Mouse (Mus musculus): ENCODE measurements at regions not wholly inside any gene's neighbourhood (a gene's known extent, or its start where the extent isn't known, plus 50 kb on each side); places are given as distances from the start of the nearest gene placed in this dataset.

DNA sequence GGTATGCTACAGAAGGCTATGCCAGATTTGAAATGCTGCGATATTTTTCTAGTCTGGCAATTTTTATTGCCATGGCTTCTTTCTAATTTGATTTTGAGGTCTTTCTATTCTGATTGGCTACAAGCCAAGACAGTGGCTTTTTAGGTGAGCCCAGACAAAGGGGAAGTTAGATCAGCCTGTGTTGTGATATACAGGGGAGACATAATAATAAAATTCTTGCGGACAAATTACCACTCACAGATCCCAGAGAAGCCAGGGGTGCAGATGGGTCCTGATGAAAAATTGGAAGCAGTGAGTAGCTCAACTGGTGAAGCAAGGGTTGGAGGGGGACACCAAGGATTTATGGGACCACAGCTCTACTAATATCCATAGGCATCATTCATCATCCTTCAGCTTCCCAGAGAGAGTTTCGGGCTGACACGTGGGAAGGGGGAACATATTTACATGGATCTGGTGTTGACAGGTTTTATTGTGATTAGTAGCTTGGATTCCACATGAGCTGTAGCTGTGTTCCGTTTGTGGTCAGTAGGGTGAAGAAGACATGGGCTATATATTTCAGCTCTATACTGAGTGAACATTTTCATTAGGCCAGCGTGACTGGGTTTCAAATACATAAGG is 190.0 kb downstream of the Gm5447 start:
- no peaks in the 10 kb centered on the region for H3K27me3 ChIP-seq (replicated peaks)
- H3K4me1 ChIP-seq = no peaks in the 10 kb centered on the region
- TF ChIP-seq FLI1 (IDR thresholded peaks at IDR 0.05; ENCODE audit: low read length) (no peak), GATA1 (IDR thresholded peaks at IDR 0.05; ENCODE audit: borderline replicate concordance, low read length) (no peak)
- H3K9me3 ChIP-seq = no peaks in the 10 kb centered on the region
- no peak overlapping the region for H3K4me3 ChIP-seq (replicated peaks)
- no peaks in the 10 kb centered on the region for H3K36me3 ChIP-seq (replicated peaks; ENCODE audit: low read length)

DNA sequence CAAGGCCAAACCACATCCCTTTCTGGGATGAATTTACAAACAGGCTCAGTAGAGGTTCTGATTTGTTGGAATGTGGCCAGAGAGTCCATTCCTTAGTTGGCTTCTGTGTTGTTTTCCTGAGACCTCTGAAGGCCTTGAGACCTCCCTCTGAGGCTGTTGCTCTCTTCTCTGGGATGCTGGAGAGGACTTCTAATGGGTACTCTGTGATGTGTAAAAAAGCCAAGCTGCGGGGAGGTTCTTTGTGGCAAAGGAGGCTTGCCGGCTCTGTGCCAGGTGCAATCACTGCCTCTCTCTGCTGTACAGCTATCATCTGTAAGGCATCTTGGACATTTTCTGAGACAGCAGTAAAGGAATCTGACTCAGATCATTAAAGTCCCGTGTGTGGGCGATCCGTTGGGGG is 192.3 kb downstream of the Gm5447 start:
- no peak for TF ChIP-seq FLI1 (IDR thresholded peaks at IDR 0.05; ENCODE audit: low read length)
- no peak for TF ChIP-seq GATA1 (IDR thresholded peaks at IDR 0.05; ENCODE audit: borderline replicate concordance, low read length)

DNA sequence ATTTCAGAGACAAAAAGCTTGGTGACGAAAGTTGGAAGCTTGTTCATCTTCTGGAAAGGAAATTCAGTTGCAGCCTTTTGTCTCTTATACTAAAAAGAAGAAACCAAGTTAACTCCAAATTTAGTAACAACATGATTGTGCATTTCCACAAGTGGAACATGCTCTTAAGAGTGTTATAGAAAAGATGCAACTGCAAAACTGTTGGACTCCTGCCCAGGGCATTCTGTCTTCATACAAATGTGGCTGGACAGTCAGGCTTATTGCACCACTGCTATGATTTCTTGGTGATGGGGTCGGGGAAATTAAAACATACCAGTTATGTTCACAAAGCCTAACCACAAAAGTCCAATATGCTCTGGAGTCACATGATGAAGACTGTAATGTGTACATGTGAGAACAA is 194.8 kb downstream of the Gm5447 start:
- H3K9me3 ChIP-seq = no peaks in the 10 kb centered on the region
- H3K4me1 ChIP-seq = no peaks in the 10 kb centered on the region
- no peak overlapping the region for H3K4me3 ChIP-seq (replicated peaks)
- no peak for TF ChIP-seq FLI1 (IDR thresholded peaks at IDR 0.05; ENCODE audit: low read length)
- no peak for TF ChIP-seq GATA1 (IDR thresholded peaks at IDR 0.05; ENCODE audit: borderline replicate concordance, low read length)
- no peaks in the 10 kb centered on the region for H3K27me3 ChIP-seq (replicated peaks)
- H3K36me3 ChIP-seq (replicated peaks; ENCODE audit: low read length) = no peaks in the 10 kb centered on the region

More for the DNA sequence above, 192.3 kb downstream of the Gm5447 start:
- no peak overlapping the region for H3K4me3 ChIP-seq (replicated peaks)
- H3K9me3 ChIP-seq = no peaks in the 10 kb centered on the region
- H3K27me3 ChIP-seq (replicated peaks) = no peaks in the 10 kb centered on the region
- H3K4me1 ChIP-seq = no peaks in the 10 kb centered on the region
- H3K36me3 ChIP-seq (replicated peaks; ENCODE audit: low read length) = no peaks in the 10 kb centered on the region

DNA sequence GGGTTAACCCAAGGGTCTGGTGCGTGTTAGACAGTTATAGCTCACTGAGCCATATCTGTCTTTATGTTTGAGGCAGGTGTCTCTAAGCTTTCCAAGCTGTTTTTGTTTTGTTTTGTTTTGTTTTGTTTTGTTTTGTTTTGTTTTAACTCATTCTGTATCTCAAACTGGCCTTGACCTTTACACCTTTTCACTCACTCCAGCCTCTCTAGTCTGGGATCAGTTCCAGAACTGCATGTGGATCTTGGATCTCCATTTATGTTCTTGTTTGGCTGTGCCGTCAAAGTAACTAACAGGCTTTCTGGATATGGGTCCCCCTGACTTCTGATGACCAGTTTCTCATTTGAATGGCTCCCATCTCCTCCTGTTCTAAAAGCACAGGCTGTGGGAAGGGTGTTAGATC is 197.7 kb downstream of the Gm5447 start:
- Histone ChIP-seq H3K36me3 (replicated peaks; ENCODE audit: low read length) (no peaks in the 10 kb centered on the region), H3K4me1 (no peaks in the 10 kb centered on the region), H3K4me3 (replicated peaks) (no peak overlapping the region), H3K27me3 (replicated peaks) (no peaks in the 10 kb centered on the region), H3K9me3 (no peaks in the 10 kb centered on the region)
- TF ChIP-seq FLI1 (IDR thresholded peaks at IDR 0.05; ENCODE audit: low read length) (no peak), GATA1 (IDR thresholded peaks at IDR 0.05; ENCODE audit: borderline replicate concordance, low read length) (no peak)

DNA sequence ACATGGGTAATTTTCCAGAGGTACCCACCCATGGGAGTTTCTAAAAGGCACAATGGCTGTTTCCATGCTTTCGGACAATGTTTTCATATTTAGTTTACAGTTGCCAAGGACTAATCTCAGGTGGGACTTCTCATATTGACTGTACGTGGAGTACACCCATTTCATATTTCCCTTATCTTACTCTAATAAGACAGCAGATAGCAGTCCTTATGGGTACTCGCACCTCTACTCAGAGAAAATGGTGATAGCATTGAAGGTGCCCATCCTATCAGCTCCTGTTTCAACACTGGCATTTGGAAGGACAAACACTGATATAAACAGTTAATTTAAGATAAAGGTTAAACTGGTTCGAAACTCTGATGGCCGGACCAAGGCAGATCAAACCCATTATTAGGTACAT is 198.6 kb downstream of the Gm5447 start:
- H3K4me1 ChIP-seq = no peaks in the 10 kb centered on the region
- no peaks in the 10 kb centered on the region for H3K9me3 ChIP-seq
- H3K36me3 ChIP-seq (replicated peaks; ENCODE audit: low read length) = no peaks in the 10 kb centered on the region
- no peaks in the 10 kb centered on the region for H3K27me3 ChIP-seq (replicated peaks)
- no peak for TF ChIP-seq FLI1 (IDR thresholded peaks at IDR 0.05; ENCODE audit: low read length)
- TF ChIP-seq GATA1 (IDR thresholded peaks at IDR 0.05; ENCODE audit: borderline replicate concordance, low read length) = no peak
- no peak overlapping the region for H3K4me3 ChIP-seq (replicated peaks)

DNA sequence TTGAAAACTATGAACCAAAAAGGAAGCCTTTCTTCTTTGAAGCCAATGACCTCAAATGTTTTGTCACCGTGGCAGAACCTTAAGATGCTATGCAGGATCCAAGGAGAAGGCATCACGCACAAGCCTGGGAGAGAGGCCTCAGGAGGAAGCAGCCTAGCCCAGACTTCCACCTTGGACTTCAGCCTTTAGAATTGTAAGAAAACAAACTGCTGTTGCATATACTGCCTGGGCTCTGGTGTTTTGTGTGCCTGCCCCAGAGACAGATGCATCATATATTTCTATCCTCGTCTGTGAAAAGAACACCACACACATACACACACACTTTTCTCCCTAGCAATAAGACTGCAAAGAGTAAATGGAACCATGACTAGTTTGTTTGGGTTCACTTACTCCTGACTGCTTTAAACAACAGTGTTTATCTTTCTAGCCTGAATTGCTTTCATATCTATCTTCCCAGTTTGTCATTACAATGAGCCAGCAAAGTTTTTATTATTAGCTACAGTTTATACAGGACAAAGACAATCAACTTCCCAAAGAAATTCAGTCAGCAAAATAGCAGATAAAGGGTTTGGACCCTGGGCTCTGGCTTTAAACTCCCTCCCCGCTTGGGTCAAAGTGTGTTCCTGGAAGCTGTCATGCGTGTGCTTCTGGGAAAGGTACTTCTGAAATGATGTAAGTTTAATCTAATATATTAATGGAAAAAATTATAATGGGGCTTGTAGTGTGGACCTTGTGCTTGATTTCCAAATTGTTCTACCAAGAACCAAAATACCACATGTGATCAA is 204.2 kb downstream of the Gm5447 start:
- 0 out of 2 replicates have a peak, but pooled peaks cover 4% of the 10 kb centered on the region for H3K4me1 ChIP-seq
- no peak for TF ChIP-seq FLI1 (IDR thresholded peaks at IDR 0.05; ENCODE audit: low read length)
- TF ChIP-seq GATA1 (IDR thresholded peaks at IDR 0.05; ENCODE audit: borderline replicate concordance, low read length) = no peak
- H3K36me3 ChIP-seq (replicated peaks; ENCODE audit: low read length) = no peaks in the 10 kb centered on the region
- H3K27me3 ChIP-seq (replicated peaks) = no peaks in the 10 kb centered on the region
- H3K9me3 ChIP-seq = no peaks in the 10 kb centered on the region
- no peak overlapping the region for H3K4me3 ChIP-seq (replicated peaks)

DNA sequence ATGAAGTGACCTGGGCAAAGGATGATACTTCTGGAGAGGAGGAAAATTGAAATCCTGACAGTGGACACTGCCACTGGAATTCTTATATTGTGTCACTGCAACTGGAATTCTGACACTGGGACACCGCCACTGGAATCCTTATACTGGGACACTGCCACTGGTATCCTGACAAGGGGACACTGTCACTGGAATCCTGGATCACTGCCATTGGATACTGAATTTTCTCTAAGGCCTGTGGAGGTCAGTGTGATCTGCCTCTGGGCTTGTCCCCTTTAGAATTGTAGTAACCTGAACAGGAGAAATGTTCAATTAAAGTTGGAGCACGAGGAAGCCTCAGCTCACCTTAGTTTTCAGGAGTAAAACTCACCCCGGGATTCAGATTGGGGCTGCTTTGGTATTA is 205.0 kb downstream of the Gm5447 start:
- Histone ChIP-seq H3K4me1 (0 out of 2 replicates have a peak, but pooled peaks cover 4% of the 10 kb centered on the region), H3K36me3 (replicated peaks; ENCODE audit: low read length) (no peaks in the 10 kb centered on the region)
- TF ChIP-seq FLI1 (IDR thresholded peaks at IDR 0.05; ENCODE audit: low read length) (no peak), GATA1 (IDR thresholded peaks at IDR 0.05; ENCODE audit: borderline replicate concordance, low read length) (no peak)

DNA sequence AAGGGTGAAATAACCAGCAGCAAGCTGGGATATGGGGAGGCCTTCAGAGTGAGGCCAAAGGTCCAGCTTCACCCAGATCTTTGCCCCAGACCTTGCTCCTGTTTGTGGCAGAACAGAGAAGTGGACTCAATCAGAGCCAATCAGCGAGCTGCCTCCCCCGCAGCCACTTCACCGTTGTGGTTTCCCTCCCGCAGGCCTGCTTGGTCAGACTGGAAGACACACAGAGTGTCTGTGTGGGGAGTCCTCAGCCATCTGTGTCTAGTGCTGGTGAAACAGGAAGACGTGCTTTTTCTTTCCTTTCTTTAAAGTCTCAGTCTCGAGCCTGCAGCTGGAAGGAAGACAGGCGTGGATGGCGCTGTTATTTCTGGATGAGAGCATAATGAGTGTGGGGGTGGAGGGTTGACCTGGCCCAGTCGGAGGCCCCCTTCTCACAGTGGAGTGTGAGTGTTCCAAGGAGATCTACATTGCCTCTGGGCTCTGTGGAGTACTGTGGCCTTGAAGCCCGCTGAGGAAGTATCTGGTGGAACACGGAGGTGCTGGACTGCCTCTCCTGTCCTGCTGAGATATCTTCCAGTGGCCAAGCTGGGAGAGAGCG is 205.5 kb downstream of the Gm5447 start:
- Histone ChIP-seq H3K4me3 (replicated peaks) (no peak overlapping the region), H3K9me3 (no peaks in the 10 kb centered on the region), H3K4me1 (0 out of 2 replicates have a peak, but pooled peaks cover 4% of the 10 kb centered on the region), H3K36me3 (replicated peaks; ENCODE audit: low read length) (no peaks in the 10 kb centered on the region), H3K27me3 (replicated peaks) (no peaks in the 10 kb centered on the region)
- TF ChIP-seq FLI1 (IDR thresholded peaks at IDR 0.05; ENCODE audit: low read length) (no peak), GATA1 (IDR thresholded peaks at IDR 0.05; ENCODE audit: borderline replicate concordance, low read length) (no peak)

More for the DNA sequence above, 205.0 kb downstream of the Gm5447 start:
- H3K27me3 ChIP-seq (replicated peaks) = no peaks in the 10 kb centered on the region
- no peaks in the 10 kb centered on the region for H3K9me3 ChIP-seq
- H3K4me3 ChIP-seq (replicated peaks) = no peak overlapping the region

DNA sequence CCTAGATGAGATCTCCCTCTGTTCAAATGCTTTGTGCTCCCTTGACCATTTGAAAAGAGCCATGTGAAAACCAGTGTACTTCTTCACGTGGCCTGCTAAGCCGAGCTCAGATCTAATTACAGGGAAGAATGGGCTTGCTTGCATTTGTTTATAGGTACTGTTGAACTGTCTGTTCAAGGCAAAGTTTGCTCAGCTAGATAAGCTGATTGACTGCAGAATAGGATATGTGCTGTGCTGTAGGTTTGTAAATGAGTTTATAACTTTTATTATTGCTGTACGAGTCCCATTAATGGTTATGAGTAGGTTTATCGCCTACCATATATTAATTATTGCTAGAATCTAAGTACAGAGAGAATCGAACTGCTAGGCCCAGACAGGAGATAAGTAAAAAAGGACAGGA is 207.5 kb downstream of the Gm5447 start:
- TF ChIP-seq FLI1 (IDR thresholded peaks at IDR 0.05; ENCODE audit: low read length) (no peak), GATA1 (IDR thresholded peaks at IDR 0.05; ENCODE audit: borderline replicate concordance, low read length) (no peak)
- H3K36me3 ChIP-seq (replicated peaks; ENCODE audit: low read length) = no peaks in the 10 kb centered on the region
- H3K27me3 ChIP-seq (replicated peaks) = peaks cover 3% of the 10 kb centered on the region
- H3K4me1 ChIP-seq = 0 out of 2 replicates have a peak, but pooled peaks cover 4% of the 10 kb centered on the region
- no peaks in the 10 kb centered on the region for H3K9me3 ChIP-seq
- no peak overlapping the region for H3K4me3 ChIP-seq (replicated peaks)
